Mouse (Mus musculus) cerebellum, adult 2 months (tissue): ENCODE results near the gene Aire.

Experiments
- CTCF ChIP-seq: fragments of 200-500 bp; IDR thresholded peaks from 2 replicates; pipeline ENCODE4 v1.5.1; 2011; ENCODE audit warnings: low read depth, mild to moderate bottlenecking, control low read depth, low read length, moderate library complexity, borderline replicate concordance; ENCODE audit not compliant: insufficient read depth
- POLR2A ChIP-seq: fragments of 200-500 bp; IDR thresholded peaks from 2 replicates; pipeline ENCODE4 v1.6.1; 2011; ENCODE audit warnings: low read length, control low read depth, borderline replicate concordance; ENCODE audit not compliant: insufficient read depth

- TF ChIP-seq CTCF, result no peak
- TF ChIP-seq POLR2A, result no peak
Observed at GRCm38 (mm10) chr10:78086444-78087061, 43.1 kb upstream of the Aire start.
